ENCODE assay signal across 7 mouse cellular contexts in genomic region chr2:32362817-32363340, GRCm38 (mm10). TPM values are rescaled to one million over a fixed set of nuclear protein-coding genes. Genes with fewer than 3 reads are reported as not detected.
DNase-seq lines count a peak whose midpoint lies in the region; ATAC-seq lines count a peak whose summit lies in the region.

No protein-coding gene starts in this region.

- H3K27me3 ChIP-seq in intestine, embryonic 16.5 days (replicated peaks; ENCODE audit: control insufficient read depth, insufficient read depth, low read length), result 0 out of 2 replicates have a peak, but pooled peaks cover 3% of the 10 kb centered on the region
- H3K27me3 ChIP-seq in limb, embryonic 10.5 days (ENCODE audit: low read depth, poor library complexity, severe bottlenecking), result peaks cover 11% of the 10 kb centered on the region; the same call in 1 of the 2 replicates
- peaks cover 10% of the 10 kb centered on the region for H3K27me3 ChIP-seq in midbrain, embryonic 12.5 days

- ATAC-seq in intestine, embryonic 16.5 days, result peak; percentile 82
- peak; percentile 83 for ATAC-seq in midbrain, embryonic 12.5 days (ENCODE audit: low FRiP score, low read depth)

- peak; percentile 96 to 98 for DNase-seq in adrenal gland, adult 18-20 months (ENCODE audit: low spot score in 2 of 2)
- peak; percentile 89 for DNase-seq in embryo, embryonic 10.5 days (ENCODE audit: low spot score)
- DNase-seq in gastrocnemius, postnatal 36 days, result peak; percentile 90 to 93
- DNase-seq in limb, embryonic 10.5 days (ENCODE audit: low spot score), result peak; percentile 95
- peak; percentile 92 for DNase-seq in skeletal muscle tissue, adult 2 months (ENCODE audit: low read depth, low spot score)

- H3K4me3 ChIP-seq in intestine, embryonic 16.5 days (ENCODE audit: low read length), result peak overlapping the region; percentile 79
- H3K4me3 ChIP-seq in limb, embryonic 10.5 days, result peak overlapping the region; percentile 90
- peak overlapping the region; percentile 86 for H3K4me3 ChIP-seq in midbrain, embryonic 12.5 days

- H3K9me3 ChIP-seq in intestine, embryonic 16.5 days (ENCODE audit: control insufficient read depth, low read length), result no peaks in the 10 kb centered on the region
- no peaks in the 10 kb centered on the region for H3K9me3 ChIP-seq in limb, embryonic 10.5 days (replicated peaks)
- no peaks in the 10 kb centered on the region for H3K9me3 ChIP-seq in midbrain, embryonic 12.5 days

- H3K4me1 ChIP-seq in intestine, embryonic 16.5 days (ENCODE audit: control insufficient read depth, insufficient read depth, low read length), result peaks cover 16% of the 10 kb centered on the region
- H3K4me1 ChIP-seq in limb, embryonic 10.5 days, result peaks cover 45% of the 10 kb centered on the region
- peaks cover 23% of the 10 kb centered on the region for H3K4me1 ChIP-seq in midbrain, embryonic 12.5 days

- WGBS in intestine, embryonic 16.5 days, result under 1% methylated on average over 53 of the region's 53 CpGs
- WGBS in limb, embryonic 10.5 days, result under 1% methylated on average over 53 of the region's 53 CpGs
- under 1% methylated on average over 53 of the region's 53 CpGs for WGBS in midbrain, embryonic 12.5 days

- peak overlapping the region; percentile 89 for H3K9ac ChIP-seq in intestine, embryonic 16.5 days (ENCODE audit: low read depth, low read length)
- H3K9ac ChIP-seq in midbrain, embryonic 12.5 days (replicated peaks), result peak overlapping the region; percentile 89

- H3K36me3 ChIP-seq in intestine, embryonic 16.5 days (ENCODE audit: control insufficient read depth, insufficient read depth, low read length), result peaks cover 5% of the 10 kb centered on the region
- H3K36me3 ChIP-seq in limb, embryonic 10.5 days, result peaks cover 40% of the 10 kb centered on the region
- H3K36me3 ChIP-seq in midbrain, embryonic 12.5 days, result peaks cover 29% of the 10 kb centered on the region

- peak overlapping the region; percentile 81 for H3K4me2 ChIP-seq in intestine, embryonic 16.5 days (ENCODE audit: low read depth, low read length)
- peak overlapping the region; percentile 88 for H3K4me2 ChIP-seq in midbrain, embryonic 12.5 days (replicated peaks)

- intact Hi-C loops in gastrocnemius, postnatal 36 days (cut with DNase I), result no loop called here

- peak overlapping the region; percentile 97 for H3K27ac ChIP-seq in intestine, embryonic 16.5 days (ENCODE audit: low read length)
- H3K27ac ChIP-seq in limb, embryonic 10.5 days, result peak overlapping the region; percentile 93
- H3K27ac ChIP-seq in midbrain, embryonic 12.5 days (replicated peaks), result peak overlapping the region; percentile 83

RNA-seq across cellular contexts. Expression of gene Dnm1, which starts 9.7 kb away (rescaled TPM):
- 10 to 100 TPM; 18.6 to 25.6 TPM for total RNA-seq in adrenal gland, adult 18-20 months (2021)
- 1 to 10 TPM; 4.8 to 5.3 TPM for total RNA-seq in gastrocnemius, postnatal 36 days (2021)
- polyA plus RNA-seq in intestine, embryonic 16.5 days (2015; fragmentation: Nextera tagmentation; extraction: Ambion mirVana), result 11.8 and 12.5 TPM in 2 replicates
- polyA plus RNA-seq in limb, embryonic 10.5 days (2016; fragmentation: Nextera tagmentation; extraction: Ambion mirVana), result 27.1 and 33.6 TPM in 2 replicates
- 26.3 and 30.5 TPM in 2 replicates for polyA plus RNA-seq in midbrain, embryonic 12.5 days (2016; fragmentation: Nextera tagmentation; extraction: Ambion mirVana)

RNA-seq across cellular contexts. Expression of gene Ciz1, which starts 10.8 kb away (rescaled TPM):
- 10 to 100 TPM; 62.6 to 69.6 TPM for total RNA-seq in adrenal gland, adult 18-20 months (2021)
- 10 to 100 TPM; 23.2 to 25.4 TPM for total RNA-seq in gastrocnemius, postnatal 36 days (2021)
- polyA plus RNA-seq in intestine, embryonic 16.5 days (2015; fragmentation: Nextera tagmentation; extraction: Ambion mirVana), result 47.1 and 51.4 TPM in 2 replicates
- 61.3 and 74.8 TPM in 2 replicates for polyA plus RNA-seq in limb, embryonic 10.5 days (2016; fragmentation: Nextera tagmentation; extraction: Ambion mirVana)
- 61.5 TPM in 2 replicates for polyA plus RNA-seq in midbrain, embryonic 12.5 days (2016; fragmentation: Nextera tagmentation; extraction: Ambion mirVana)

RNA-seq across cellular contexts. Expression of gene 1110008P14Rik, which starts 18.9 kb away (rescaled TPM):
- 100 to 1,000 TPM; 158 to 166 TPM for total RNA-seq in adrenal gland, adult 18-20 months (2021)
- 10 to 100 TPM; 36.4 to 44.0 TPM for total RNA-seq in gastrocnemius, postnatal 36 days (2021)
- 44.2 and 45.8 TPM in 2 replicates for polyA plus RNA-seq in intestine, embryonic 16.5 days (2015; fragmentation: Nextera tagmentation; extraction: Ambion mirVana)
- polyA plus RNA-seq in limb, embryonic 10.5 days (2016; fragmentation: Nextera tagmentation; extraction: Ambion mirVana), result 36.3 and 37.0 TPM in 2 replicates
- polyA plus RNA-seq in midbrain, embryonic 12.5 days (2016; fragmentation: Nextera tagmentation; extraction: Ambion mirVana), result 57.5 and 61.1 TPM in 2 replicates

RNA-seq across cellular contexts. Expression of gene Lcn2, which starts 25.2 kb away (rescaled TPM):
- 1 to 10 TPM; 1.7 to 2.1 TPM for total RNA-seq in adrenal gland, adult 18-20 months (2021)
- 1 to 10 TPM; 1.4 to 3.7 TPM for total RNA-seq in gastrocnemius, postnatal 36 days (2021)
- polyA plus RNA-seq in intestine, embryonic 16.5 days (2015; fragmentation: Nextera tagmentation; extraction: Ambion mirVana), result 2.2 and 4.2 TPM in 2 replicates
- polyA plus RNA-seq in limb, embryonic 10.5 days (2016; fragmentation: Nextera tagmentation; extraction: Ambion mirVana), result not detected in 2 replicates
- polyA plus RNA-seq in midbrain, embryonic 12.5 days (2016; fragmentation: Nextera tagmentation; extraction: Ambion mirVana), result 0.60 TPM in 2 replicates

RNA-seq across cellular contexts. Expression of gene Ptges2, which starts 32.8 kb away (rescaled TPM):
- total RNA-seq in adrenal gland, adult 18-20 months (2021), result 10 to 100 TPM; 56.9 to 66.5 TPM
- 10 to 100 TPM; 41.3 to 45.0 TPM for total RNA-seq in gastrocnemius, postnatal 36 days (2021)
- 49.1 and 49.8 TPM in 2 replicates for polyA plus RNA-seq in intestine, embryonic 16.5 days (2015; fragmentation: Nextera tagmentation; extraction: Ambion mirVana)
- polyA plus RNA-seq in limb, embryonic 10.5 days (2016; fragmentation: Nextera tagmentation; extraction: Ambion mirVana), result 32.7 and 37.0 TPM in 2 replicates
- 27.2 and 28.6 TPM in 2 replicates for polyA plus RNA-seq in midbrain, embryonic 12.5 days (2016; fragmentation: Nextera tagmentation; extraction: Ambion mirVana)

Comparison
In these comparisons a context has a peak if more than half of its experiments do, and no peak if none do; other contexts are left out.
1. Peak in every context shown above with its lines: DNase-seq, ATAC-seq, H3K4me3 ChIP-seq and H3K27ac ChIP-seq.